Mouse (Mus musculus) skeletal muscle tissue, adult 2 months (tissue): ENCODE data around the gene Atp2c2.
A peak's percentile ranks its signal among the peaks of the same experiment; 100 is the strongest.

ENCODE experiments used
- DNase-seq: peaks from one replicate; pipeline ENCODE4 v3.0.0-alpha.2; 2012; ENCODE audit warnings: low read depth, low spot score

The Atp2c2 gene

GRCm38 (mm10) chr8:119742409-119742808 lies 42.6 kb downstream of the Atp2c2 start:
- no peak for DNase-seq

GRCm38 (mm10) chr8:119743291-119744026 lies 43.6 kb downstream of the Atp2c2 start:
- DNase-seq: peak; percentile 13

- no peak for DNase-seq
Measured at GRCm38 (mm10) chr8:119744604-119745003, 44.8 kb downstream of the Atp2c2 start.

- no peak for DNase-seq
Measured at GRCm38 (mm10) chr8:119755238-119756146, 55.7 kb downstream of the Atp2c2 start.

GRCm38 (mm10) chr8:119756147-119756461 lies 56.3 kb downstream of the Atp2c2 start:
- DNase-seq: no peak

- no peak for DNase-seq
Measured at GRCm38 (mm10) chr8:119756538-119756937, 56.7 kb downstream of the Atp2c2 start.

DNA sequence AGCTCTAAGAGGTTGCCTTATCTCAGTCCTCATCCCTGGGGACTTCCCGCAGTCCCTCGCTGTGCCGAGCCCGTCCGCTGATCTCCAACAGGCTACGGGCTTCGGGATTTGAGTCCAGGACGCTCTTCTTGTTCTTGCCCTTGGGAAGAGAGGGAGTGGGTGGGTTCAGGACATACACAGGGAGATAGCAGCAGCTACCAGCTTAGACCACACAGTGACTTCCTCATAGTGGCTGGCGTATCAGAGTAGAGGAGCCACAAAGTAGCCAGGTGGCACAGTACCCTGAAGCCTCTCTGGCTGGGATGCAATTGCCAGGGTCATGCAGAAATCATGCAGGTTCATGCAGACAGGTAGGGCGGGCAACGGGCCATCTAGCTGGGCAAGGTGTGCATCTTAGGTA lies 61.9 kb downstream of the Atp2c2 start:
- DNase-seq: no peak

- no peak for DNase-seq
Measured at GRCm38 (mm10) chr8:119762226-119763220, 62.7 kb downstream of the Atp2c2 start.

DNA sequence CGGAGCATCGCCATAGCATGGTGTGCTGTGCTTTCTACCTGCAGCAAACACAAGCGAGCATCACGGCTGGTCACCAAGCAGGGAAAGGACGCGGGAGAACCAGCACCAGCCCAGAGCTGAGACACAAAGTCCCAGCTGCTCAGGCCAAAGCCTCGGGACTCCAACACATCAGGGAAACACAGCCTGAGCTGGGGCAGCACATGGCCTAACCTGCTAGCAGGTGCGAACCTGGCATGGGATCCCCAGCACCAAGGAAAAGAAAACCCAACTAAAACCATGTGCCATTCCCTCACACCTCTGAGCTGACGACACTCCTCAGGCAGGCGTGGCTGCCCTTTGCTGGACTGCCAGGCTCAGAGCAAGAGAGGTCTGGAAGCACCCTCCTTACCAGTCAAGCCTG lies 65.5 kb downstream of the Atp2c2 start:
- DNase-seq: no peak

DNA sequence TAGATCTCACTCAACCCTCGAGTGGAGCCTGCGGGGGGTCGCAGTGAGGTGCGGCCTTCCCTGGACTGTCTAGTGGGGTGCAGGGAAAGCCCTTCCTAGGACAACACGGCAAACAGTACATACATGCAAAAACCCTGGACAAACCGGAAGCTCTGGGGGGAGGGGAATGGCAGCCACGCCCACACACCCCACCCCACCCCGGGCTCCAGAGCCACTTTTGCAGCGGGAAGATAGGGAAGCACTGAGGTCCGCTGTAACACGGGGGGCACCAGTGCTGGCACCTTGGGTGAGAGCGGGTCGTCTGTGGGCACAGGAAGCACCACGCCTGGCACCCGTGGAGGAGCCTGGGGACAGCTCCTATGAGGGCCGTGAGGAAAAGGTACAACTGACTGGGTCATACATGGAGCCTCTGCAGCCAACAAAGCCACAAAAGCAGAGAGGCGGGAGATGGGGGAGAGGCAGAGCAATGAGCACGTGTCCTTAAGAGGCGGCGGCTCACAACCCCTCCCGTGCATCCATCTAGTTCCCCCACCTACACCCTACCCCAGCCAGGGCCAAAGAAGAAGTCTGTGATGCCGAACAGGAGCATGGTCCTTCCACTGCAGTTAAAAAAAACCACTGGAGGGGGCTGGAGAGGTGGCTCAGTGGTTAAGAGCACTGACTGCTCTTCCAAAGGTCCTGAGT lies 66.1 kb downstream of the Atp2c2 start:
- DNase-seq: no peak

- DNase-seq: no peak
Measured at GRCm38 (mm10) chr8:119776668-119777245, 76.9 kb downstream of the Atp2c2 start.

GRCm38 (mm10) chr8:119777765-119778164 lies 78.0 kb downstream of the Atp2c2 start:
- DNase-seq: no peak

DNA sequence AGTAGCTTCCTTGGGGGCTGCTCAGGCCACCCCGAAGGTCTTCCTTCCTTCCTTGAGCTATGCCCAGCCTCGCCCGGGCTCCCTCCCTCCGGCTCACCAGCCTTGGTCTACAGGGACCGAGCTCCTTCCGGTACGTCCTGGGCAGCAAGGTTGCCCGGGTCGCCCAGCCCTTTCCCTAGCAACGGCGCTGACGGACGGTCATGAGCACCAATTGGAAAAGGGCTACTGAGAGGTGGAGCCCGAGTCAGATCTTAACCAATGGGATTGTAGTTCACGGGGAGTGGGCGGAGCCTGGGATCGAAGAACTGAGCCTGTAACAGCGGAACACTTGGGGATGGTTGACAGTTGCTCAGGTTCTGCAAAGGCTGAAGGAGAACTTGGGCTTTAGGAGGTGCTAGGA lies 78.5 kb downstream of the Atp2c2 start, which contains the start of gene Tldc1:
Tldc1 (minus strand) TSS at position 154 of the 400 bp plus-strand sequence.
- peak; percentile 99 for DNase-seq

GRCm38 (mm10) chr8:119779013-119779737 lies 79.4 kb downstream of the Atp2c2 start:
- DNase-seq: peak; percentile 84

- DNase-seq: no peak
Measured at GRCm38 (mm10) chr8:119780402-119781049, 80.7 kb downstream of the Atp2c2 start.

DNA sequence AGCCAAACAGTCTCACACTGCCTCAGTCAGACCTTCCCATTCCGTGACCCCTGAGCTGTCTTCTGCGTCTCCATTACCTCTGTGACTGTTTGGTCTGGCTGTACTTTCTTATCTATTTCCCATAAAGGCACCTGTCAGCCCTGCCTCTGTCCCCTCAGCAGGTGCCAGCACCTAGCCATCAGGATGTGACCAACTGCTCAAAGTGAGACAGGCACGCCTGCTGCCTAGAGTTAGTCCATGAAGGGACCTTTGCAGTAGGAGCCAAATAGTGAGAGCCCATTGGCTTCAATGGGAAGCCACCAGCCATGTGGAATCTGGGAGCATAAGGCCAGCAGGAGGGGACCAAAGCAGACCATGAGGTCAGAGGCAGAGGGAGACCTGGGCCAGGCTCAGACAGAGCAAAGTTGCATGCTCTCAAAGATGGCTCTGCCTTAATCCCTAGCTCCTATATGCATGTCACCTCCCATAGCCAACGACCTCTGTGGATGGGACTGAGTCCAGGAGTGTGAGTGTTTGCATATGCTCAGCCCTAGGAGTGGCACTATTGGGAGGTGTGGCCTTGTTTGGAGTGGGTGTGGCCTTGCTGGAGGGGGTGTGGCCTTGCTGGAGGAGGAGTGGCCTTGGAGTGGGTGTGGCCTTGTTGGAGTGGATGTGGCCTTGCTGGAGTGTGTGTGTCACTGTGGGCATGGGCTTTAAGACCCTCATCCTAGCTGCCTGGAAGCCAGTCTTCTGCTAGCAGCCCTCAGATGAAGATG lies 81.5 kb downstream of the Atp2c2 start:
- no peak for DNase-seq

DNA sequence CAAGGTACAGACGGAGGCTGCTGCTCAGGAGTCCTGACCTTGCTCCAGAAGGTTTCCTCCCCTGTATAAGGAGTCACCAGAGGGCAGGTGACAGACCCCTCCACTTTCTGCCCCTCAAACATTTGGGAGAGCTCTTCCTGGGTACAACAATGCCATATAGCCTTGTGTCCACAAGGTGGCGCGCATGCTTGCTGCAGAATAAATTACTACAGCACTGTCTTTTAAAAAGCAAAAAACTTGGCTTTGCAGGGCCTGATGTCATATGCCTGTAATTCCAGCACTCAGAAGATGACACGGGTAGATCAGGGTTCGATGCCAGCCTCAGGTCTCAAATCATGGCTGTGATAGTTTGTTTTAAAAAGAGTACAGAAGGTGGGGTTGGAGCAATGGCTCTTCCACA lies 82.9 kb downstream of the Atp2c2 start:
- DNase-seq: peak; percentile 75

DNA sequence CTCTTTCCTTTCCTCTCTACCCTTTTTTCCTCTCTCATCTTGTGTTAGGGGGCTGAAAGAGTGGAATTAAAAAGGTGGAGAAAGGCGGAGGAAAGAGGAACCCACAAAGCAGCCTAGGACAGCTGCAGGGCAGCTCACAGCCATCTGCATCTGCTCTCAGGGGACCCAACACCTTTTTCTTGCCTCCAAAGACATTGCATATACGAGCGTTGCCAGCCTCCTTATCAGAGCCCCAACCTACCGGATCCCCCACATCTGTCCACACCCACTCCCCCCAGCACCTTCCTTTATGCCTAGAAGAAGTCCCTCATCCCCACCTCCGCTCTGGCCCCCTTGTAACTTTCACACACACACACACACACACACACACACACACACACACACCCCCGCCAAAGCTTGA lies 83.8 kb downstream of the Atp2c2 start:
- no peak for DNase-seq

- DNase-seq: peak; percentile 38
Measured at GRCm38 (mm10) chr8:119784141-119784574, 84.3 kb downstream of the Atp2c2 start.
